Comparison of ENCODE assay signal across 9 mouse cellular contexts in genomic region chr11:118573569-118573968, GRCm38 (mm10).
DNase-seq lines count a peak whose midpoint lies in the region; ATAC-seq and TF ChIP-seq lines count a peak whose summit lies in the region.
"Had no signal": no experiment of that assay in that cellular context is flagged by ENCODE, and none has a peak within 500 bp of the region (broad histone marks: within the 10 kb centered on the region; RNA-seq: fewer than 3 reads in every experiment).

No protein-coding gene starts in this region.

- WGBS in midbrain, embryonic 11.5 days, result 0% methylated on average over 3 of the region's 3 CpGs
- 0% methylated on average over 3 of the region's 3 CpGs for WGBS in midbrain, embryonic 15.5 days
- WGBS in limb, embryonic 14.5 days, result 0% methylated on average over 3 of the region's 3 CpGs

- H3K27me3 ChIP-seq in midbrain, embryonic 11.5 days (ENCODE audit: control insufficient read depth, insufficient read depth, low read length), result peaks cover 34% of the 10 kb centered on the region
- peaks cover 46% of the 10 kb centered on the region for H3K27me3 ChIP-seq in midbrain, embryonic 15.5 days (replicated peaks)
- peaks cover 41% of the 10 kb centered on the region for H3K27me3 ChIP-seq in limb, embryonic 14.5 days (ENCODE audit: control insufficient read depth, insufficient read depth, low read length)

- peaks cover 8% of the 10 kb centered on the region; the same call in 1 of the 2 replicates for H3K4me1 ChIP-seq in midbrain, embryonic 11.5 days (ENCODE audit: control insufficient read depth, insufficient read depth, low read length)
- H3K4me1 ChIP-seq in midbrain, embryonic 15.5 days, result peaks cover 46% of the 10 kb centered on the region
- no peaks in the 10 kb centered on the region for H3K4me1 ChIP-seq in limb, embryonic 14.5 days (ENCODE audit: control insufficient read depth, insufficient read depth, low read length)
- H3K4me1 ChIP-seq: heart, embryonic 13.5 days had no signal

- no peak overlapping the region for H3K4me2 ChIP-seq in midbrain, embryonic 11.5 days
- H3K4me2 ChIP-seq in midbrain, embryonic 15.5 days, result no peak overlapping the region
- no peak overlapping the region for H3K4me2 ChIP-seq in limb, embryonic 14.5 days (replicated peaks; ENCODE audit: low read depth, low read length, severe bottlenecking)
- H3K4me2 ChIP-seq: heart, embryonic 13.5 days had no signal

- H3K9ac ChIP-seq in midbrain, embryonic 11.5 days (ENCODE audit: low read length), result no peak overlapping the region
- H3K9ac ChIP-seq in midbrain, embryonic 15.5 days, result no peak overlapping the region
- H3K9ac ChIP-seq in limb, embryonic 14.5 days (ENCODE audit: low read depth, low read length, severe bottlenecking), result no peak overlapping the region
- H3K9ac ChIP-seq: heart, embryonic 13.5 days had no signal

- H3K36me3 ChIP-seq in midbrain, embryonic 11.5 days (ENCODE audit: control insufficient read depth, insufficient read depth, low read length), result no peaks in the 10 kb centered on the region
- no peaks in the 10 kb centered on the region for H3K36me3 ChIP-seq in midbrain, embryonic 15.5 days (replicated peaks)
- no peaks in the 10 kb centered on the region for H3K36me3 ChIP-seq in limb, embryonic 14.5 days (ENCODE audit: control insufficient read depth, insufficient read depth, low read length)
- H3K36me3 ChIP-seq: heart, embryonic 13.5 days had no signal

- TF ChIP-seq POLR2A in limb, embryonic 14.5 days (IDR thresholded peaks at IDR 0.05; ENCODE audit: borderline replicate concordance, extremely low read depth, insufficient read depth, insufficient read length), result no peak

- H3K9me3 ChIP-seq in midbrain, embryonic 11.5 days (ENCODE audit: control insufficient read depth, low read length), result no peaks in the 10 kb centered on the region
- no peaks in the 10 kb centered on the region for H3K9me3 ChIP-seq in midbrain, embryonic 15.5 days
- H3K9me3 ChIP-seq in limb, embryonic 14.5 days (ENCODE audit: control insufficient read depth, low read length), result no peaks in the 10 kb centered on the region
- H3K9me3 ChIP-seq: heart, embryonic 13.5 days had no signal

- no peak overlapping the region for H3K27ac ChIP-seq in midbrain, embryonic 11.5 days (ENCODE audit: low read depth, low read length)
- H3K27ac ChIP-seq in midbrain, embryonic 15.5 days, result no peak overlapping the region
- no peak overlapping the region for H3K27ac ChIP-seq in limb, embryonic 14.5 days (replicated peaks; ENCODE audit: low read depth, low read length)
- H3K27ac ChIP-seq: heart, embryonic 13.5 days had no signal

- ATAC-seq in CD4-positive, CD25-positive, alpha-beta regulatory T cell, adult 4 months, result no peak
- no peak for ATAC-seq in midbrain, embryonic 11.5 days (ENCODE audit: low FRiP score)
- no peak for ATAC-seq in midbrain, embryonic 15.5 days (replicated peaks)
- no peak for ATAC-seq in limb, embryonic 14.5 days (ENCODE audit: low FRiP score, low read depth)

- H3K4me3 ChIP-seq in midbrain, embryonic 11.5 days (ENCODE audit: low read depth, low read length), result no peak overlapping the region
- no peak overlapping the region for H3K4me3 ChIP-seq in midbrain, embryonic 15.5 days
- H3K4me3 ChIP-seq in limb, embryonic 14.5 days (replicated peaks; ENCODE audit: low read length), result no peak overlapping the region
- H3K4me3 ChIP-seq: heart, embryonic 13.5 days had no signal

- peak; percentile 51 for DNase-seq in CD4-positive, CD25-positive, alpha-beta regulatory T cell, adult 2 months (ENCODE audit: low read depth, low spot score)
- peak; percentile 98 for DNase-seq in midbrain, embryonic 11.5 days (ENCODE audit: low spot score, missing footprints)
- DNase-seq in cerebellum, postnatal 14 days, result peak; percentile 85 to 92
- peak; percentile 73 for DNase-seq in gastrocnemius, postnatal 10 days
- peak; percentile 21 for DNase-seq in limb, embryonic 14.5 days (ENCODE audit: low spot score)
- DNase-seq in right cerebral cortex, postnatal 14 days, result peak; percentile 76

Comparison
In these comparisons a context has a peak if more than half of its experiments do, and no peak if none do; other contexts are left out.
1. DNase-seq: peak in every context shown above with its lines; median percentile 98 in midbrain, embryonic 11.5 days; 88 in cerebellum, postnatal 14 days; 76 in right cerebral cortex, postnatal 14 days; 73 in gastrocnemius, postnatal 10 days; 51 in CD4-positive, CD25-positive, alpha-beta regulatory T cell, adult 2 months; 21 in limb, embryonic 14.5 days.